Mouse (Mus musculus) myocyte (in vitro differentiated cells): ENCODE measurements around the gene Dpp6. TPM values are rescaled to one million over a fixed set of nuclear protein-coding genes. Genes with fewer than 3 reads are reported as not detected.

Source experiments
- H3K27me3 ChIP-seq: one replicate; pipeline ENCODE4 v1.6.1; 2011; ENCODE audit not compliant: control insufficient read depth, insufficient read depth, insufficient read length
- H3K36me3 ChIP-seq: one replicate; pipeline ENCODE4 v1.6.1; 2011; ENCODE audit not compliant: control insufficient read depth, insufficient read depth
- H3K4me2 ChIP-seq: one replicate; pipeline ENCODE4 v1.6.1; 2011; ENCODE audit warnings: low read depth, control low read depth
- H3K4me3 ChIP-seq: one replicate; pipeline ENCODE4 v1.5.1; 2011; ENCODE audit warnings: mild to moderate bottlenecking, control low read depth, moderate library complexity
- H3K79me2 ChIP-seq: one replicate; pipeline ENCODE4 v1.6.1; 2011; ENCODE audit not compliant: control insufficient read depth, insufficient read depth
- H3ac ChIP-seq: one replicate; pipeline ENCODE4 v1.6.1; 2011; ENCODE audit not compliant: control insufficient read depth, insufficient read length
- CEBPB ChIP-seq: IDR thresholded peaks from 2 replicates; pipeline ENCODE4 v1.6.1; 2011; ENCODE audit warnings: mild to moderate bottlenecking, moderate library complexity; ENCODE audit not compliant: poor library complexity, insufficient read depth, severe bottlenecking
- E2F4 ChIP-seq: IDR thresholded peaks from one replicate; pipeline ENCODE4 v1.6.1; 2011; ENCODE audit warnings: mild to moderate bottlenecking, control low read depth, moderate library complexity; ENCODE audit not compliant: insufficient read depth
- MAX ChIP-seq: IDR thresholded peaks from one replicate; pipeline ENCODE4 v1.6.1; 2011; ENCODE audit warnings: low read depth, mild to moderate bottlenecking, control low read depth
- MYOD1 ChIP-seq, 3 experiments: IDR thresholded peaks; one replicate each; pipeline ENCODE4 v1.6.1; 2011; ENCODE audit warnings: control low read depth in 2 of 3, low read depth in 2 of 3, mild to moderate bottlenecking in 2 of 3, moderate library complexity in 1 of 3; ENCODE audit not compliant: insufficient read length in 2 of 3, control insufficient read depth in 1 of 3
- MYOG ChIP-seq, 3 experiments: IDR thresholded peaks; one replicate each; pipeline ENCODE4 v1.6.1; 2011; ENCODE audit warnings: control low read depth in 2 of 3, low read depth in 2 of 3, mild to moderate bottlenecking in 2 of 3; ENCODE audit not compliant: insufficient read length in 2 of 3, control insufficient read depth in 1 of 3, insufficient read depth in 1 of 3
- POLR2A ChIP-seq: IDR thresholded peaks from one replicate; pipeline ENCODE4 v1.6.1; 2011; ENCODE audit warnings: low read depth, mild to moderate bottlenecking, control low read depth, moderate library complexity; ENCODE audit not compliant: insufficient read length
- POLR2AphosphoS2 ChIP-seq: IDR thresholded peaks from one replicate; pipeline ENCODE4 v1.6.1; 2011; ENCODE audit warnings: low read depth, control low read depth; ENCODE audit not compliant: insufficient read length
- REST ChIP-seq: IDR thresholded peaks from one replicate; pipeline ENCODE4 v1.6.1; 2011; ENCODE audit warnings: mild to moderate bottlenecking, control low read depth, moderate library complexity; ENCODE audit not compliant: insufficient read depth, insufficient read length
- SRF ChIP-seq: IDR thresholded peaks from one replicate; pipeline ENCODE4 v1.6.1; 2011; ENCODE audit warnings: low read depth; ENCODE audit not compliant: control insufficient read depth, insufficient read length
- TCF12 ChIP-seq: IDR thresholded peaks from one replicate; pipeline ENCODE4 v1.6.1; 2011; ENCODE audit warnings: mild to moderate bottlenecking, control low read depth; ENCODE audit not compliant: poor library complexity, insufficient read depth, severe bottlenecking
- TCF3 ChIP-seq: IDR thresholded peaks from one replicate; pipeline ENCODE4 v1.6.1; 2011; ENCODE audit warnings: low read depth, control low read depth; ENCODE audit not compliant: insufficient read length
- USF1 ChIP-seq: IDR thresholded peaks from one replicate; pipeline ENCODE4 v1.6.1; 2011; ENCODE audit warnings: low read depth, mild to moderate bottlenecking, control low read depth, moderate library complexity
- polyA plus RNA-seq: library from polyadenylated mRNA; unstranded; fragments of >200 nt; fragmentation: generic; extraction: Trizol; gene quantifications from one replicate; pipeline ENCODE4 v1.2.1, GENCODE M21; 2012; ENCODE audit warnings: missing spikeins

Gene Dpp6
- polyA plus RNA-seq, 1 experiment = 0.06 TPM

DNA sequence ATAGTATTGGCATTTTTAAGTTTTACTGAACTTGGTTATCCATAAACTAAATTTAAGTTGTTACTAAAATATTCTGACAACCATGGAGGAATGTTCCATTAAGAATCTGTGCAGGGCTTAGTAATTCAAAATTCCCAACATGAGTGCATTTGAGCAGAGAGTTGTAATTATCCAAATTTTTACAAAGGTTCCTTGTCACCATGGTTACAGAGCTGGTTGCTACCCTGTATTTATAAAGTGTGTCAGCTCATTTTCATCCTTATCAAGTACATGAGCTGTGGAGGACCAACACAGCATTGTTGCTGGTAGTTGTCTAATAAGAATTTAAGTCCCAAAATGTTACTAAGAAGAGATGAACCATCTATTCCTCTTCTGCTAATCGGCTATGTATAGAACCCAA, 787.1 kb downstream of the Dpp6 start:
- Histone ChIP-seq H3K4me2 (no peak overlapping the region), H3K79me2 (no peaks in the 10 kb centered on the region), H3K27me3 (no peaks in the 10 kb centered on the region), H3ac (no peak overlapping the region), H3K4me3 (no peak overlapping the region), H3K36me3 (no peaks in the 10 kb centered on the region)
- TF ChIP-seq SRF (no peak), MAX (no peak), TCF12 (no peak), POLR2AphosphoS2 (no peak)

DNA sequence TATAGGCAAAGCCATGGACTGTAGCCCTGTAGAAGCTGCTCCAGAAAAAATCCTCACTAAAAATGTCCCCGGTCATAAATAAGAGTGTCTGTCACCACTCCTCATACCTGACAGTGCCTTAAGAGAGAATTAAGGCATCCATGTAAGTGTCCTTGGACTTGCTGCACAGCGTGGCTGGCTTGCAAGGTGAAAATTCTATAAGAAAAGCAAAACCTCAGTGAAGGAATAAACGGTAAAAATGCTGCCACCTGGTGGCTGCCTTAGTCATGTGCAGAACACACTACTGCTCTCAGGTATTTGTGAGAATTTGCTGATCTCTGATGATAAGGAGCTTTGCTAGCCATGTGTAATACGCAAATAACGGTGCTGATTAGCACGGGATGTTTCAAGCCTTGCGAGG, 798.8 kb downstream of the Dpp6 start:
- H3K4me2 ChIP-seq = no peak overlapping the region
- H3K36me3 ChIP-seq = no peaks in the 10 kb centered on the region
- no peak overlapping the region for H3ac ChIP-seq
- H3K4me3 ChIP-seq = no peak overlapping the region
- no peaks in the 10 kb centered on the region for H3K79me2 ChIP-seq
- H3K27me3 ChIP-seq = no peaks in the 10 kb centered on the region
- no peak for TF ChIP-seq CEBPB
- no peak for TF ChIP-seq USF1
- no peak for TF ChIP-seq MYOG (IDR thresholded peaks at IDR 0.05; ENCODE audit: control insufficient read depth in 1 of 3, insufficient read depth in 1 of 3, insufficient read length in 2 of 3, low read depth in 2 of 3)
- TF ChIP-seq E2F4 = no peak
- no peak for TF ChIP-seq REST
- no peak for TF ChIP-seq TCF12
- TF ChIP-seq MYOD1 (IDR thresholded peaks at IDR 0.05; ENCODE audit: control insufficient read depth in 1 of 3, insufficient read length in 2 of 3, low read depth in 2 of 3) = no peak
- TF ChIP-seq SRF = no peak
- TF ChIP-seq MAX = no peak
- TF ChIP-seq TCF3 = no peak
- no peak for TF ChIP-seq POLR2A

DNA sequence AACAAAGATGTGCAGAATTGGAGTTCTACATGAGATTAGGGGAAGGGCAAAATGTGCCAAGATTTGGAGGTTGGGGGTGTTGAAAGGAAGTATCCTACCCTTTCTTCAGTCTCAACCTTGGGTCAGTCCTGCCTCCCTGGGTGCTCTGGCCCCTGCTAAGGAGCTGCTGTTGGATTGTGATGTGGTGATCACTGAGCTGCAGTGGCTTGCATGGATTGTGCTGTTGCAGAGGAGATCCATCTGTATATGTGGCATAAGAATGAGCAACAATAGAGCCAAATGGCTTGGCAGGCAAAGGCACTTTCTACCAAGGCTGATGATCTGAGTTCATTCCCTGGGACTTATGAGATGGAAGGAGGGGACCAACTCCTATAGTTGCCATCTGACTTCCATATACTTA, 804.8 kb downstream of the Dpp6 start:
- TF ChIP-seq SRF (no peak), TCF12 (no peak), MAX (no peak)
- no peak overlapping the region for H3ac ChIP-seq
- H3K36me3 ChIP-seq = no peaks in the 10 kb centered on the region
- H3K27me3 ChIP-seq = no peaks in the 10 kb centered on the region
- H3K79me2 ChIP-seq = no peaks in the 10 kb centered on the region
- H3K4me2 ChIP-seq = no peak overlapping the region
- no peak overlapping the region for H3K4me3 ChIP-seq

DNA sequence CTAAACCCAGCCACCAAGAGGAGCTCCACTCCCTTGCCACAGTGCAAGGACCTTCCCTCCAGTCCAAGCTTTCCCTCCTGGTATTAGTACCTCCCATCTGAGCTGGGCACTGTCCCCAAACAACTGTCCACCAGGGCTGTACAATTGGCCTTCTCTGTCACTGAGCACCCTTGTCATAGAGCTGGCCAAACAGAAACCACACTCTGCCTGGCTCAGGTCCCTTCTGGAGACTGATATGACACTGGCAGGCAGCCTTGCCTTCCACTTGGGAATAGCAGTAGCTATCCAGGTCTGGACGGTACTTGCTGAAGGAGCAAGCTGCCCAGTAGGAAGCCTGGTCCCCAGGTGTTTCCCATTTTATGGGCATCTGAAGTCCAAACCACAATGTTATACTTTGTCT, 806.9 kb downstream of the Dpp6 start:
- Histone ChIP-seq H3K4me3 (no peak overlapping the region), H3K4me2 (no peak overlapping the region), H3ac (no peak overlapping the region), H3K36me3 (no peaks in the 10 kb centered on the region), H3K27me3 (no peaks in the 10 kb centered on the region), H3K79me2 (no peaks in the 10 kb centered on the region)
- no peak for TF ChIP-seq REST
- no peak for TF ChIP-seq POLR2AphosphoS2
- TF ChIP-seq USF1 = no peak
- no peak for TF ChIP-seq MAX
- TF ChIP-seq E2F4 = no peak
- TF ChIP-seq CEBPB = no peak
- TF ChIP-seq TCF3 = no peak
- TF ChIP-seq TCF12 = no peak
- TF ChIP-seq MYOD1 (IDR thresholded peaks at IDR 0.05; ENCODE audit: control insufficient read depth in 1 of 3, insufficient read length in 2 of 3, low read depth in 2 of 3) = no peak
- no peak for TF ChIP-seq SRF
- TF ChIP-seq POLR2A = no peak
- TF ChIP-seq MYOG (IDR thresholded peaks at IDR 0.05; ENCODE audit: control insufficient read depth in 1 of 3, insufficient read depth in 1 of 3, insufficient read length in 2 of 3, low read depth in 2 of 3) = no peak

DNA sequence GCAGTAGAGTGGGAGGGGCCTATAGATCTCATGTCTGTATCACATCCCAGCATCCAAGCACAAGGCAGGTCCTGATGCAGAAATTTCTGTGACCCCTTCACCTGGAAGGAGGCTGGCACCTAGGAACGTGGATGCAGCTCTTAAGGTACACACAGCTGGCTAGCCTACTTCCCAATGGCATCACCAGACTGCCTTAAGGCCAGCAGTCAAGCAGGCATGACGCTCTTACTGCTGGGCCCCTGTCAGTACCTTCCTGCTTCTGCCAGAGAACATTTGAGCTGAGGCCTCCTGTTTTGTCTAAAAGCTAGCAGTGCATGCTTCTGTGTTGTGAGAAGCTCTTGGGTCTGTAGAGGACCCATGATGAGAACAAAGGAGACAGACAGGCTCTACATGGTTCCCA, 815.1 kb downstream of the Dpp6 start:
- Histone ChIP-seq H3K36me3 (no peaks in the 10 kb centered on the region), H3K4me3 (no peak overlapping the region), H3K79me2 (no peaks in the 10 kb centered on the region), H3ac (no peak overlapping the region), H3K27me3 (no peaks in the 10 kb centered on the region), H3K4me2 (no peak overlapping the region)
- TF ChIP-seq MAX = no peak
- no peak for TF ChIP-seq SRF
- no peak for TF ChIP-seq CEBPB
- no peak for TF ChIP-seq POLR2AphosphoS2
- no peak for TF ChIP-seq REST
- TF ChIP-seq TCF12 = no peak
- no peak for TF ChIP-seq TCF3
- no peak for TF ChIP-seq MYOG (IDR thresholded peaks at IDR 0.05; ENCODE audit: control insufficient read depth in 1 of 3, insufficient read depth in 1 of 3, insufficient read length in 2 of 3, low read depth in 2 of 3)
- TF ChIP-seq MYOD1 (IDR thresholded peaks at IDR 0.05; ENCODE audit: control insufficient read depth in 1 of 3, insufficient read length in 2 of 3, low read depth in 2 of 3) = no peak
- no peak for TF ChIP-seq E2F4
